In genomic region chr12:16135602-16136213, GRCm38 (mm10) we compare ENCODE assay signal across 12 mouse cellular contexts.
DNase-seq lines count a peak whose midpoint lies in the region; TF ChIP-seq lines count a peak whose summit lies in the region.
"Had no signal": no experiment of that assay in that cellular context is flagged by ENCODE, and none has a peak within 500 bp of the region (broad histone marks: within the 10 kb centered on the region; RNA-seq: fewer than 3 reads in every experiment).

No protein-coding gene starts in this region.

- H3K4me1 ChIP-seq in limb, embryonic 10.5 days, result no peaks in the 10 kb centered on the region

- no peak overlapping the region for H3K27ac ChIP-seq in limb, embryonic 10.5 days
- no peak overlapping the region for H3K27ac ChIP-seq in gastrocnemius, adult 2 months
- H3K27ac ChIP-seq: hindbrain, embryonic 12.5 days had no signal

- intact Hi-C loops in gastrocnemius, adult 2 months (cut with DNase I), result no loop called here

- H3K36me3 ChIP-seq in limb, embryonic 10.5 days, result no peaks in the 10 kb centered on the region
- H3K36me3 ChIP-seq: hindbrain, embryonic 12.5 days had no signal

- no peak overlapping the region for H3K4me3 ChIP-seq in limb, embryonic 10.5 days
- H3K4me3 ChIP-seq in gastrocnemius, adult 2 months, result no peak overlapping the region
- H3K4me3 ChIP-seq: hindbrain, embryonic 12.5 days had no signal

- TF ChIP-seq CTCF in gastrocnemius, adult 2 months (IDR thresholded peaks at IDR 0.05), result no peak

- DNase-seq in thymus, postnatal 25 days, result peak; percentile 9
- no peak for DNase-seq in thymus, postnatal 0 days (ENCODE audit: low spot score)
- DNase-seq in frontal cortex, adult 2 months (ENCODE audit: extremely low spot score in 1 of 2, low spot score in 1 of 2), result peak; percentile 69 to 73
- DNase-seq in layer of hippocampus, postnatal 36 days, result peak; percentile 68 to 73
- DNase-seq in spleen, postnatal 36 days (ENCODE audit: low spot score in 2 of 2), result peak; percentile 60 to 66
- no peak for DNase-seq in limb, embryonic 10.5 days (ENCODE audit: low spot score)
- no peak for DNase-seq in gastrocnemius, adult 2 months
- no peak for DNase-seq in urinary bladder, postnatal 36 days (ENCODE audit: low spot score in 2 of 2)
- DNase-seq: embryo, embryonic 11 days; heart, adult 18-20 months; kidney, postnatal 36 days had no signal

- H3K27me3 ChIP-seq in limb, embryonic 10.5 days (ENCODE audit: low read depth, poor library complexity, severe bottlenecking), result no peaks in the 10 kb centered on the region
- H3K27me3 ChIP-seq: hindbrain, embryonic 12.5 days had no signal

- no peaks in the 10 kb centered on the region for H3K9me3 ChIP-seq in limb, embryonic 10.5 days (replicated peaks)
- H3K9me3 ChIP-seq: hindbrain, embryonic 12.5 days had no signal

- WGBS in limb, embryonic 10.5 days, result 50% methylated on average over 4 of the region's 4 CpGs

Comparison
In these comparisons a context has a peak if more than half of its experiments do, and no peak if none do; other contexts are left out.
1. DNase-seq: peak in thymus, postnatal 25 days (single experiment), frontal cortex, adult 2 months (2 of 2), layer of hippocampus, postnatal 36 days (2 of 2) and spleen, postnatal 36 days (2 of 2); none in thymus, postnatal 0 days (single experiment), limb, embryonic 10.5 days (single experiment), gastrocnemius, adult 2 months (single experiment) and urinary bladder, postnatal 36 days (0 of 2).